Mouse (Mus musculus): Measurements from ENCODE around the gene Olfr572. TPM values are rescaled to one million over a fixed set of nuclear protein-coding genes. Genes with fewer than 3 reads are reported as not detected.

The Olfr572 gene
- not detected in 2 replicates for polyA plus RNA-seq (2012)

DNA sequence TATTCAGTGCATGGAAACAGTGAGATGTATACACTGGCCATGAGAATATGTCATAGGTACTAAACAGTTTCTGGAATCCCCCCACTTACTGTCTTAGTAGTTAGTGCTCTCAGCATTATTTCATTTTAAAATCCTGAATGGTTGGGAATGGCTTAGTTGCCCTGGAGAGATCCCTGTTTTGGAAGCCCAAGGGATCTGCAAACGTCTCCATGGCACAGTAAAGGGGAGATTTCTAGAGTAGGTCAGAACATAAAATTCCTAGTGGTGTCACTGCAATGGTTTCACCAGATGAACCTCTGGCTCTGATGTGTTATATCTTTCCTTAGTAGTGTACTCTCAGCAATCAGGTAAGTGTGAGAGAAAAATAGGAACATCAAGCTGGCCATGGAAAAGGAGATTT, at the start of gene Olfr572:
Gene Olfr572, plus strand, starts transcription at position 301 of the 400 bp plus-strand sequence.

DNA sequence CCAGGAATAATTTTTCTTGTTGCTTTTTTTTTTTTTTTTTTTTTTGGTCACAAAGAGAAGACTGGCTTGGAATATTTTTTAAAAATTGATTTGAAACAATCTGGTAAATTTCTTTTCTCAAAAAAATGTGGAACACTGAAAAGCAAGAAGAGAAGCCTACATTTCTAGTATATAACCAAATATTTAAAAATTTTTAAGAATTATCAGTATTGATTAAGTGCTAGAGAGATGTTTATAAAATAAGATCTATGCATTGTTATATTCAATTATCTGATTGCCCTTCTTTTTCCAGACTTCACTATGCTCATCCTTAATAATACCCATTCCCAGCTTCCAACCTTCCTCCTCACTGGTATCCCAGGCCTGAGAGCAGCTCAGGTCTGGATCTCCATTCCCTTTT, 47.4 kb upstream of the Olfr572 start, which contains the start of gene Olfr568:
Gene Olfr568, plus strand, starts transcription at position 301 of the 400 bp plus-strand sequence.

GRCm38 (mm10) chr7:102890782-102891181, 33.4 kb upstream of the Olfr572 start, which contains the start of gene Olfr569:
TSS of gene Olfr569 (minus strand) at chr7:102890882.

DNA sequence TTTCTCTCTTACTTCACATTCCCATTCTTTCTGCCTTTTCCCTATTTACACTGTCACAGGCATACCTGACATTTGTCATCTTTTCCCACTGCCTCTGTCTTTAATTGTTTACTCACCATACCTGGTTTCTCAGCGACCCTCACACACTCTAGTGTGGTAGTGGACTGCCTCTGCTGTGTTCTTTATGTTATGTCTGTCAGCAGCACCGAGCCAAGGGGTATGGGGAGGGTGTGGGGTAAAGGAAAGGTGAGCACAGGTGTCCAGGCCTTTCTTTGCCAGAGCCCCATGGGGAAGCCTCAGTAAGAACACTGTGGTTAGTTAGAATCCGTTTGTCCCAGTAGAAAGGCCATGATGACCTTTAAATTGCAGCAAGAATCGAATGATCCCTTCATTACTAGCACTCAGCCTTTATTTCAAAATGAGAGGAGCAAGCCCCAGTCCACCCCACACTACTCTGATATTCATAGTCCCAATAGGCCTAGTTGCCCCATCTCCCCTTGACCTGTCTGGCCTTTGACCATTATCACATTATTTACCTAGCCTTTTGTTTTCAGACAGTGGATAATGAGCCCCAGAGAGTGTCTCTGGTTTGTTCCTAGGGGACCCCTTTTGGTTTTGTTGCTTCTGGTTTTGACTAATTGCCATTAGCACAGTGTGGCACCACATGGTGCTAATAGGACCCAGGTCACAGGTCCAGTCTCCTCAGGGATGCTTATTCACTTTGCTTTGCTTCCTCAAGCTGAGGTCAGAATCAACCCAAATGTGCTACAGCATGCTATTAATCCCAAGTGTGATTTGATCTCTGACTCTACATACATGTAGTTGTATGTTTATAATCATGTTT, 7.0 kb upstream of the Olfr572 start, which contains the start of gene Olfr571:
Gene Olfr571, minus strand, starts transcription at position 505 of the 844 bp plus-strand sequence.

DNA sequence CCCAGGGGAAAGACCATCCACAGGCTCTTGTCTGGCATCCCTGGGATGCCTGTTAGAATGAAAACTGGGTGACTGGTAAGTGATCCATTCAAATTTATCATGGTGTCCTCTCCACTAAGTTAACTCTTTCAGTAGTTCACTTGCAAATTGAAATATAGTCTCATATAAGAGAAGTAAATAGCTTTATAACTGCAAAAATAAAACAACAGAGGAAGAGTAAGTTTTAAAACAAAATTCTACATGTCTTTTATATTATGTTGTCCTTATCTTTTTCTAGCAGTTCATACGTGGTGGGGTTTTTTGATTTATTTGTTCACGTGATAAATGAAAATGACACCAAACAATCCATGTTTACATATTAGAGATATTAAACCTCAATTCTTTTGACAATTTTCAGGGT, 18.3 kb downstream of the Olfr572 start, which contains the start of gene Olfr573-ps1:
Gene Olfr573-ps1, minus strand, starts transcription at position 101 of the 400 bp plus-strand sequence.

GRCm38 (mm10) chr7:102948167-102948566, 24.0 kb downstream of the Olfr572 start, which contains the start of gene Olfr574:
TSS of gene Olfr574 (plus strand) at chr7:102948467.

GRCm38 (mm10) chr7:102958593-102958992, 34.4 kb downstream of the Olfr572 start, which contains the start of gene Olfr575:
TSS of gene Olfr575 (minus strand) at chr7:102958775.

GRCm38 (mm10) chr7:102962360-102962759, 38.2 kb downstream of the Olfr572 start, which contains the start of gene Olfr576:
TSS of gene Olfr576 (plus strand) at chr7:102962660.

GRCm38 (mm10) chr7:102975843-102976242, 51.6 kb downstream of the Olfr572 start, which contains the start of gene Olfr577:
TSS of gene Olfr577 (minus strand) at chr7:102975943.

Other genes with a start within 250 kb of the Olfr572 start
- 1.6 and 1.8 TPM in 2 replicates for gene Trim68, start 237.1 kb upstream of the Olfr572 start, polyA plus RNA-seq (2012)
- gene Olfr557, start 228.5 kb upstream of the Olfr572 start, polyA plus RNA-seq (2012): not detected in 2 replicates
- not detected in 2 replicates for gene Olfr558, start 222.2 kb upstream of the Olfr572 start, polyA plus RNA-seq (2012)
- not detected in 2 replicates for gene Olfr33, start 205.3 kb upstream of the Olfr572 start, polyA plus RNA-seq (2012)
- gene Olfr559, start 196.9 kb upstream of the Olfr572 start, polyA plus RNA-seq (2012): not detected in 2 replicates
- gene Olfr560, start 165.0 kb upstream of the Olfr572 start, polyA plus RNA-seq (2012): not detected in 2 replicates
- gene Olfr78, start 164.9 kb upstream of the Olfr572 start, polyA plus RNA-seq (2012): 0.01 and 0.03 TPM in 2 replicates
- gene Olfr561, start 153.2 kb upstream of the Olfr572 start, polyA plus RNA-seq (2012): not detected in 2 replicates
- gene Olfr564, start 120.9 kb upstream of the Olfr572 start, polyA plus RNA-seq (2012): not detected in 2 replicates
- gene Olfr566, start 65.6 kb upstream of the Olfr572 start, polyA plus RNA-seq (2012): not detected in 2 replicates
- not detected in 2 replicates for gene Olfr568, start 47.3 kb upstream of the Olfr572 start, polyA plus RNA-seq (2012)
- gene Olfr569, start 33.5 kb upstream of the Olfr572 start, polyA plus RNA-seq (2012): not detected in 2 replicates
- gene Olfr570, start 29.8 kb upstream of the Olfr572 start, polyA plus RNA-seq (2012): not detected in 2 replicates
- not detected in 2 replicates for gene Olfr571, start 6.9 kb upstream of the Olfr572 start, polyA plus RNA-seq (2012)
- gene Olfr573-ps1, start 18.2 kb downstream of the Olfr572 start, polyA plus RNA-seq (2012): not detected in 2 replicates
- not detected in 2 replicates for gene Olfr574, start 24.1 kb downstream of the Olfr572 start, polyA plus RNA-seq (2012)
- gene Olfr575, start 34.4 kb downstream of the Olfr572 start, polyA plus RNA-seq (2012): not detected in 2 replicates
- not detected in 2 replicates for gene Olfr576, start 38.3 kb downstream of the Olfr572 start, polyA plus RNA-seq (2012)
- not detected in 2 replicates for gene Olfr577, start 51.5 kb downstream of the Olfr572 start, polyA plus RNA-seq (2012)
- not detected in 2 replicates for gene Olfr578, start 64.9 kb downstream of the Olfr572 start, polyA plus RNA-seq (2012)
- not detected in 2 replicates for gene Olfr582, start 113.6 kb downstream of the Olfr572 start, polyA plus RNA-seq (2012)
- not detected in 2 replicates for gene Olfr583, start 126.9 kb downstream of the Olfr572 start, polyA plus RNA-seq (2012)
- not detected in 2 replicates for gene Olfr584, start 157.5 kb downstream of the Olfr572 start, polyA plus RNA-seq (2012)
- gene Olfr585, start 173.3 kb downstream of the Olfr572 start, polyA plus RNA-seq (2012): not detected in 2 replicates
- not detected in 2 replicates for gene Olfr586, start 201.2 kb downstream of the Olfr572 start, polyA plus RNA-seq (2012)
- not detected in 2 replicates for gene Olfr588-ps1, start 216.5 kb downstream of the Olfr572 start, polyA plus RNA-seq (2012)
- gene Olfr589, start 231.9 kb downstream of the Olfr572 start, polyA plus RNA-seq (2012): not detected in 2 replicates

All from megakaryocyte-erythroid progenitor cell, adult 5 weeks (primary cell).